Mouse (Mus musculus) left cerebral cortex, adult 2 months (tissue): ENCODE measurements around the gene Limk1. TPM values are rescaled to one million over a fixed set of nuclear protein-coding genes. Genes with fewer than 3 reads are reported as not detected.

Experiments
- DNase-seq, 2 experiments: peaks; one replicate each; pipeline ENCODE4 v3.0.0; 2021 to 2022; ENCODE audit warnings: low spot score in 2 of 2, mixed read lengths in 1 of 2; ENCODE audit errors: extremely low spot score in 1 of 2
- H3K27ac ChIP-seq: fragments of 200-600 bp; 2 replicates; pipeline ENCODE4 v1.8.1; 2022
- H3K4me3 ChIP-seq: fragments of 200-600 bp; 2 replicates; pipeline ENCODE4 v1.8.1; 2022
- CTCF ChIP-seq: fragments of 200-600 bp; IDR thresholded peaks from 2 replicates; pipeline ENCODE4 v1.8.1; 2022; ENCODE audit warnings: antibody characterized with exemption, mild to moderate bottlenecking, moderate library complexity
- intact Hi-C: fragments of 180-260 bp; cut with DNase I; formaldehyde crosslinking; loops from one replicate; pipeline ENCODE4 v1.15.1; 2025
- total RNA-seq, 2 experiments: library from RNA; stranded (reverse); gene quantifications; 2 replicates each; pipeline ENCODE4 v1.2.3; 2021

The Limk1 gene
- total RNA-seq, 2 experiments from 2014 or later: 59.8 to 65.4 TPM

DNA sequence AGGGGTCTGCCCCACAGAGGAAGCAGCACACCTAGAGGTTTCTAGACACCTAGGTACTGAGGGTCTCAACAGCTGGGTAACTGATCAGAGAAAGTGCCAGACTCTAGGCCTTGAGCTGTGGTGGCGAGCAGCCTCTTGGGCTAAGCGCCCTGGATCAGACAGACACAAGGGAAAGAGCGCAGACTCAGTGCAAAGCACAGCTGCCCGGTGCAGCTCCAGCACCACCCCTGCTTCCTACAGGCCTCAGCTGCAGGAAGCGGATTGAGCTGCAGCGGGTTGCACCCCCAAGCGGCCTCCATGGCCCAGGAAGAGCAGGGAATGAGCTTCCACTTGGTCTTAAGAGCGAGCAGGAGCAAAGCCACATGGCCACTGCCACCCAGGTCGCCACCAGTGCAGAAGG lies 67.9 kb downstream of the Limk1 start:
- DNase-seq: no peak
- Histone ChIP-seq H3K27ac (peak overlapping the region; percentile 67), H3K4me3 (no peak overlapping the region)
- no peak for TF ChIP-seq CTCF
- intact Hi-C loops: no loop called here

DNA sequence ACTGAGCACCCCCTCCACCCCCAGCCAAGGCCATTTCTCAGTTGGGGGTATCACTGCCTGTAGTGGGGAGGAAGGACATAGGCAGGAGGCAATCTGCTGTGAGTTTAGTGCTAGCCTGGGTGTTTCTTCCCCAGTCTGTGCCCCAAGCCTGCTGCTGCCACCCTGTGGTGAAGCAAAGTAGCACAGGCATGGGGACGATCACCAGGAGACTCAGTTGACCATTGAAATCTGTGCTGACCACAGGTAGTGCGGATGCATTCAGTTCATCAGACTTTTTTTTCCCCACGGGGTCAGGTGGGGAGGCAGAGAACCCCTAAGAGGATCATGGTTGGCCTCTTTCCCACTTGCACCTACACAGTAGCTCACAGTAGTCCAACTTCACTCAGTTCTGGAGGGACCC lies 71.3 kb downstream of the Limk1 start:
- TF ChIP-seq CTCF: peak; percentile 90
- intact Hi-C loops: loop anchor here (2.0 kb wide), 1 partner anchor 122 kb away; no protein-coding TSS in a partner anchor
- DNase-seq: peak; percentile 52 to 78
- Histone ChIP-seq H3K4me3 (no peak overlapping the region), H3K27ac (no peak overlapping the region)

DNA sequence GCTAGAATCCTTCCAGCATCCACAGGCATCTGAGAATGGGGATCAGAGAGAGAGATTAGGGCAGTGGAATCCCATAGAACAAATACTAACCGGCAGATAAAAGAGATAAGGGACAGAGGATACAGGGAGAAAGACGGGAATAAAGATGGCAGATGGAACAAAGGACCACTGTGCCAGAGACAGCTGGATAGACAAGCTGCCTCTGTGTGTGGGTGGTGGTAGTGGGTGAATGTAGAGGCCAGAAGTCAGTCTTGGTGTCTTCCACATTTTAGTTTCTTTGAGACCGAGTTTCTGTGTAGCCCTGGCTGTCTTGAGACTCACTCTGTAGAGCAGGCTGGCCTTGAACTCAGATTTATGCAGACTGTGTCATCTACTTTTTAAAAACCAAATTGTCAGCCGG lies 72.6 kb downstream of the Limk1 start:
- Histone ChIP-seq H3K4me3 (no peak overlapping the region), H3K27ac (0 out of 2 replicates have a peak overlapping the region, but pooled peaks have one; percentile 2)
- no peak for TF ChIP-seq CTCF
- no peak for DNase-seq
- intact Hi-C loops: loop anchor here (2.0 kb wide), 1 partner anchor 121 kb away; no protein-coding TSS in a partner anchor

DNA sequence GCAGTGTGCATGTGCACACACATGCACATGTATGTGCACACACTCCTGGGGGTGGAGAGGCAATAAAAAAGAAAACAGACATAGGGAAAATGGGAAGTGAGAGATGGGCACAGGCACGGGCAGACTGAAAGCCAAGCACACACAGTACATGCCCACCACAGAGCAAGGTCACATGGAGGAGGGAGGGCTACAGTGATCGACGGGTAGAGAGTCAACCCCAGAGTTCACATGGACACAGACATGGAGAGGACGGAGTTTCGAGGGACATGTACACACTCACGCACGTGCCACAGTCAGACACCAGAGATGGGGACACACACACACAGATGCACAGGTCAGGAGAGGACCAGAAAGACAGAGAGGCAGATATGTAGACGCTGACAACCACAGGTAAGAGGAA lies 73.0 kb downstream of the Limk1 start:
- no peak for TF ChIP-seq CTCF
- intact Hi-C loops: no loop called here
- Histone ChIP-seq H3K4me3 (no peak overlapping the region), H3K27ac (no peak overlapping the region)
- no peak for DNase-seq

DNA sequence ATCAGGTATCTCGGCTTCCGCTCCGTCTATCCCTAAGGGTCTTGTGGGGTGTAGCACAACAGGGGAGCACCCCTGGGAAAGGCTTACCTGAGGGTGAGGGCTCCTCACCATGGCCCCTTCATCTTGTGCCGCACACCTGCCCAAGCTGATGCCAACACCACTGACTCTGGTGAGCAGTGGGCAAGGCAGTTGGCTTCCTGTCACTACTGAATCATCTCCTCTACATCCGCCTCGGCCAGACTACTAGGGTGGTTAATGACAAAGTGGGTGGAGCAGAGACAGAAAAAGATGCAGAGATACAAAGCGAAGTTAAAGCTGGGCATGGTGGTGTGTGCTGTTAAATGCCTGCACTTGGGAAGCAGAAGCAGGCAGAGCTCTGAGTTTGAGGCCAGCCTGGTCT lies 73.6 kb downstream of the Limk1 start, which contains the start of gene Lat2:
Gene Lat2, minus strand, starts transcription at position 224 of the 400 bp plus-strand sequence.
- intact Hi-C loops: no loop called here
- H3K4me3 ChIP-seq: no peak within 1 kb of the TSS
- no peak for TF ChIP-seq CTCF
- peak in 1 of 2 experiments; percentile 51 for DNase-seq
- H3K27ac ChIP-seq: peak within 1 kb of the TSS; percentile 5; the same call in 1 of the 2 replicates

DNA sequence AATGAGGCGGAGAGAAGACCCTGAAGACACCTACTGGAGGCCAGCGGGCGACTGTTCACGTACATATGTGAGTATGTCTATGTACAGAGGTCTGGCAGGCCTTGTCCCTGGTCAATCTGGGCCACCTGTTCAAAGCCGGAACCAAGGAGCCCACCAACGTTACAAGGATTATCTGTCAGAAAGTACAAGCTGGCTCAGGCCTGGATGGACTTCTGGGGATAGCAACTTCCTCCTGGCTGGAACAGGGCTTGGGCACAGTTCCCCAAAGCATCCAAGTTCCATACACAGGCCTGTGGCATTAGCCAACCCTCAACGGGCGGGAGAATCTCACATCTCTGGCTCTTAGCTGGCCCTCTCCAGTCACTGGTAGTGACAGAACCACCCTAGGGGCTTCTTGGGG lies 74.1 kb downstream of the Limk1 start:
- Histone ChIP-seq H3K4me3 (no peak overlapping the region), H3K27ac (peak overlapping the region; percentile 5; the same call in 1 of the 2 replicates)
- DNase-seq: no peak
- no peak for TF ChIP-seq CTCF
- intact Hi-C loops: no loop called here

DNA sequence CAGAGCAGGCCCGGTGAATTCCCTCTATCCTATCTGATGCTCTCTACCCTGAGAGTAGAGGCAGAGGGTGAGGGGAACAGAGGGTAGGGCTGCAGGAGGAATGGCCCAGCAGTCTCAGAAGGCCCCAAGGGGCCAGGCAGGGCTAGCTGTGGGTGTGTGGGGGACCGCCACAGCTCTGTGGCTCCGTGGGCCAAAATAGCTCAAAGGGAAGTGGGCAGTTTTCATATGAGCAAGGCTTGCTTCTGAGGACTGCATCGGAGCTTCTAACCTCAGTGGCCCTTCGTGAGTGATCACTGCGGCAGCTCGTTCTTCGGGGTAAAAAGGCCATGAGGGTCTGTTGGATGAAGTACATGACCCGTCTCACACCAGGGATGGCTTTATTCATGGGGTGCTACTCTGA lies 74.7 kb downstream of the Limk1 start:
- DNase-seq: no peak
- Histone ChIP-seq H3K4me3 (no peak overlapping the region), H3K27ac (0 out of 2 replicates have a peak overlapping the region, but pooled peaks have one; percentile 0)
- intact Hi-C loops: no loop called here
- no peak for TF ChIP-seq CTCF

DNA sequence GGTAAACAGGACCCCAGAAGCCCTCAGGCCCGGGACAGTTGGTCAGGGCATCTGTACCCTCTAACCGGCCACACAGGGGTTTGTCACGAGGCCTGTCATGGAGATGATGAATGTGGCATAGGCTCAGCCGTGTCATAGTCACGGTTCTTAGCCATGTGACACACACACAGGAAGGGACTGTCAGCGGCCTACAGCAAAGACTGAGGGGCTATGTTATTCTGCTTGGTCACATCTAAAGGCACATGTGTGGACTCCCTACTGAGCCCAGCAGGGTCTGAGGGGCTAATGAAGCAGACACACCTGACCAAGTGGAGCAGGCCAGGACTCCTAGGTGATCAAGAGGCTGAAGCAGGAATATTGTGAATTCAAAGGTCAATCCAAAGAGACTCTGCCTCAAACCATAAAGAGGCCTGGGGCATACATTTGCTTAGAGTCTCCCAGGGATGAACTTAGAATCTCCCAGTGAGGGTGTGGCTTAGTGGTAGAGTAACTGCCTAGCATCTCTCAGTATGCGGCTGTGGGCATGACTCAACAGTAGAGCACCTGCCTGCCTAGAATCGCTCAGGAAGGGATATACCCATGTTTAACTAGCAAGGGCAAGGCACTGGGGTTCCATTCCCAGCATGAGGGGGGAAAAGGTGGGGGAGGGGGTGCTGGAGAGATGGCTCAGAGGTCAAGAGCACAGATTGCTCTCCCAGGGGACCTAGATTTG lies 76.4 kb downstream of the Limk1 start:
- intact Hi-C loops: no loop called here
- no peak for TF ChIP-seq CTCF
- no peak for DNase-seq
- no peak overlapping the region for H3K4me3 ChIP-seq
- H3K27ac ChIP-seq: no peak overlapping the region

DNA sequence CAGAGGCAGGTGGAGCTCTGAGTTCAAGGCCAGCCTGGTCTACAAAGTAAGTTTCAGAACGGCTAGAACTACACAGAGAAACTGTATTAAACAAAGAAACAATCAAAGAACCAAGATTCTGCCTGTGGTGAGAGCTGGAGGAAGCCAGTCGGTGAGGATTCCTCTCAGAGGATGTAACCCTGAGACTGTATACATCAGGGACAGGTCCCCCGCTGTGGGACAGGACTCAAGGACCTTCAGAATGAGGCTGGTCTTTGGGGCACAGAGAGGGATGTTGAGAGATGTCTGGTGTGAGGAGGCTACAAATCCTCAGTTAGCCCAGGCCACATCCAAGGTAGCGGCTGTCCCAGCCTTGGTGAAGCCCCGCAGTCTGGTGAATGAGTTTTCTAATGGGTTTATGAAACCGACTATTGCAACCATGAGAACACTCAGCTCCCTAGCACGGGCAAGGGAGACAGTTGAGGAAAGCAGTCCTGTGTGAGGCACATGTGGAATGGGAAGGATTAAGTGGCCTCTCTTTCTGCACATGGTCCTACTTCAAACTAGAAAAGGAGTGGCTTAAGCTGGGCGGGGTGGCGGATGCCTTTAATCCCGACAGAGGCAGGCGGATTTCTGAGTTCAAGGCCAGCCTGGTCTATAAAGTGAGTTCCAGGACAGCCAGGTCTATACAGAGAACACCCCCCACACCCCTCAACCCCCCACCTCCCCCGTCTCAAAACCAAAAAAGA lies 78.3 kb downstream of the Limk1 start:
- Histone ChIP-seq H3K4me3 (no peak overlapping the region), H3K27ac (no peak overlapping the region)
- no peak for TF ChIP-seq CTCF
- DNase-seq: no peak
- intact Hi-C loops: no loop called here

DNA sequence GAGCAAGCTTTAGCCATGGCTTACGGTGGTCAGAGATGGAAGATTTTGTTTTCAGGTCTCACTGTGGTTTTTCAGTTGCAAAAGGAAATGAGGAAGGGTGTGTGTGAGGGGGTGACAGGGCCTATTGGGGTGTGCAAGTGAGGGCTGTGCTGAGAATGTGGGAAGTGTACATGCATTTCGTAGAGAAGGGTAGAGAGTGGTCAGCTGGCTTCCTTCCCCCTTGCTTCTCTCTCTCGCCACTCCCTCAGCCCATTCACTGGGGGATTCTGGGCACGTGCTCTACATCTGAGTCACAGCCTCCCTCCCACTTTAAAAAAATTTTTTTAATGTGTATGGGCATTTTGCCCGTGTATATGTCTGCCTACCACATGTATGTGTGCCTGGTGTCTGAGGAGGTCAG lies 81.3 kb downstream of the Limk1 start:
- H3K27ac ChIP-seq: no peak overlapping the region
- no peak for DNase-seq
- no peak for TF ChIP-seq CTCF
- H3K4me3 ChIP-seq: no peak overlapping the region
- intact Hi-C loops: no loop called here

DNA sequence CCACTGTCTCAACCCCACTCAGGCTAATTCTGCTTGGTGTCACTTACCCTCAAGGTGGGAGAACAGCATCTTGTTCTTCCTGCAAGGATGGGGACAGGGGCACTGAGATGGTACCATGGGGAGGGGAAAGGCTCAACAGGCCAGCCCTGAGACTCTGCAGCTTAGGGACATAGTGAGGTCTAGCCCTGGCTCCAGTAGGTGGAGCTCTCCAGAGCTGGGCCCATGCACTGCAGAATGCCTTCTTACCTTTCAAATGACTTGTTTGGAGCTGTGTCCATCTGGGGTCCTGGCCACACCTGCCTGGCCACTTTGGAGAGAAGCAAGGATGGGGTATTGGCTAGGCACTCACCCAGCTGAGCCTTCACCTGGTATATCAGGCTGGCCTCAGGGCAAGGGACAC lies 82.1 kb downstream of the Limk1 start:
- DNase-seq: no peak
- no peak overlapping the region for H3K4me3 ChIP-seq
- intact Hi-C loops: no loop called here
- H3K27ac ChIP-seq: no peak overlapping the region
- peak; percentile 31 for TF ChIP-seq CTCF

Other genes starting within 250 kb of the Limk1 start
- 10 to 100 TPM; 46.9 to 47.0 TPM for gene Gtf2ird1, start 231.9 kb downstream of the Limk1 start, total RNA-seq
- gene Clip2, start 136.2 kb downstream of the Limk1 start, total RNA-seq: 100 to 1,000 TPM; 116 to 123 TPM
- gene Syna, start 128.4 kb downstream of the Limk1 start, total RNA-seq: under 1 TPM; 0.21 to 0.34 TPM
- 10 to 100 TPM; 60.0 to 64.2 TPM for gene Rfc2, start 107.2 kb downstream of the Limk1 start, total RNA-seq
- 1 to 10 TPM; 3.4 to 3.9 TPM for gene Lat2, start 73.6 kb downstream of the Limk1 start, total RNA-seq
- gene Eif4h, start 49.1 kb downstream of the Limk1 start, total RNA-seq: 100 to 1,000 TPM; 319 to 322 TPM
- gene Eln, start 58.7 kb upstream of the Limk1 start, total RNA-seq: 10 to 100 TPM; 11.3 to 11.7 TPM
- gene Tmem270, start 218.1 kb upstream of the Limk1 start, total RNA-seq: not detected
- gene Cldn13, start 226.9 kb upstream of the Limk1 start, total RNA-seq: not detected
- gene Mettl27, start 243.8 kb upstream of the Limk1 start, total RNA-seq: 1 to 10 TPM; 7.5 to 9.3 TPM